Mouse (Mus musculus): ENCODE data around the gene Ano1.

Gene Ano1

GRCm38 (mm10) chr7:144724283-144724682 lies 27.5 kb downstream of the Ano1 start:
- in situ Hi-C loops (cut with MboI; ENCODE audit: low sequenced_read_pairs): no loop called here

- in situ Hi-C loops (cut with MboI; ENCODE audit: low sequenced_read_pairs): no loop called here
These were observed 31.8 kb downstream of the Ano1 start for GRCm38 (mm10) chr7:144719956-144720355.

- in situ Hi-C loops (cut with MboI; ENCODE audit: low sequenced_read_pairs): no loop called here
These were observed 34.0 kb downstream of the Ano1 start for GRCm38 (mm10) chr7:144717736-144718135.

GRCm38 (mm10) chr7:144697870-144698269 lies 53.9 kb downstream of the Ano1 start:
- in situ Hi-C loops (cut with MboI; ENCODE audit: low sequenced_read_pairs): no loop called here

- in situ Hi-C loops (cut with MboI; ENCODE audit: low sequenced_read_pairs): no loop called here
These were observed 54.7 kb downstream of the Ano1 start for GRCm38 (mm10) chr7:144696764-144697704.

GRCm38 (mm10) chr7:144689855-144690254 lies 61.9 kb downstream of the Ano1 start:
- in situ Hi-C loops (cut with MboI; ENCODE audit: low sequenced_read_pairs): no loop called here

- in situ Hi-C loops (cut with MboI; ENCODE audit: low sequenced_read_pairs): no loop called here
These were observed 62.6 kb downstream of the Ano1 start for GRCm38 (mm10) chr7:144689136-144689535.

- in situ Hi-C loops (cut with MboI; ENCODE audit: low sequenced_read_pairs): no loop called here
These were observed 64.0 kb downstream of the Ano1 start for GRCm38 (mm10) chr7:144687663-144688381.

- in situ Hi-C loops (cut with MboI; ENCODE audit: low sequenced_read_pairs): no loop called here
These were observed 66.8 kb downstream of the Ano1 start for GRCm38 (mm10) chr7:144684947-144685346.

GRCm38 (mm10) chr7:144684467-144684866 lies 67.3 kb downstream of the Ano1 start:
- in situ Hi-C loops (cut with MboI; ENCODE audit: low sequenced_read_pairs): no loop called here

GRCm38 (mm10) chr7:144680096-144680495 lies 71.7 kb downstream of the Ano1 start:
- in situ Hi-C loops (cut with MboI; ENCODE audit: low sequenced_read_pairs): no loop called here

- in situ Hi-C loops (cut with MboI; ENCODE audit: low sequenced_read_pairs): no loop called here
These were observed 73.3 kb downstream of the Ano1 start for GRCm38 (mm10) chr7:144678241-144679030.

- in situ Hi-C loops (cut with MboI; ENCODE audit: low sequenced_read_pairs): no loop called here
These were observed 74.3 kb downstream of the Ano1 start for GRCm38 (mm10) chr7:144677341-144678086.

- in situ Hi-C loops (cut with MboI; ENCODE audit: low sequenced_read_pairs): no loop called here
These were observed 76.1 kb downstream of the Ano1 start for GRCm38 (mm10) chr7:144675632-144676031.

GRCm38 (mm10) chr7:144669895-144670294 lies 81.9 kb downstream of the Ano1 start:
- in situ Hi-C loops (cut with MboI; ENCODE audit: low sequenced_read_pairs): no loop called here

- in situ Hi-C loops (cut with MboI; ENCODE audit: low sequenced_read_pairs): no loop called here
These were observed 83.0 kb downstream of the Ano1 start for GRCm38 (mm10) chr7:144668603-144669278.

- in situ Hi-C loops (cut with MboI; ENCODE audit: low sequenced_read_pairs): no loop called here
These were observed 84.7 kb downstream of the Ano1 start for GRCm38 (mm10) chr7:144667091-144667490.

- in situ Hi-C loops (cut with MboI; ENCODE audit: low sequenced_read_pairs): no loop called here
These were observed 86.2 kb downstream of the Ano1 start for GRCm38 (mm10) chr7:144665585-144665984.

- in situ Hi-C loops (cut with MboI; ENCODE audit: low sequenced_read_pairs): no loop called here
These were observed 88.2 kb downstream of the Ano1 start for GRCm38 (mm10) chr7:144663566-144663965.

Data from CH12F3 (cell line).